Mouse (Mus musculus) C2C12 (cell line): ENCODE data around the gene Vars. TPM values are rescaled to one million over a fixed set of nuclear protein-coding genes. Genes with fewer than 3 reads are reported as not detected.

Source experiments
- H3K27me3 ChIP-seq: one replicate; pipeline ENCODE4 v1.6.1; 2011; ENCODE audit not compliant: control insufficient read depth, insufficient read depth, insufficient read length
- H3K36me3 ChIP-seq: one replicate; pipeline ENCODE4 v1.6.1; 2011; ENCODE audit not compliant: control insufficient read depth, insufficient read depth
- H3K4me3 ChIP-seq: one replicate; pipeline ENCODE4 v1.5.1; 2011; ENCODE audit warnings: mild to moderate bottlenecking, control low read depth; ENCODE audit not compliant: poor library complexity, insufficient read depth, severe bottlenecking
- H3K79me2 ChIP-seq: one replicate; pipeline ENCODE4 v1.6.1; 2011; ENCODE audit not compliant: control insufficient read depth, insufficient read depth
- H3K79me3 ChIP-seq: one replicate; pipeline ENCODE4 v1.6.1; 2011; ENCODE audit warnings: low read depth, control low read depth
- H3ac ChIP-seq: one replicate; pipeline ENCODE3; 2011; ENCODE audit warnings: low read depth; ENCODE audit not compliant: control insufficient read depth, insufficient read length
- CEBPB ChIP-seq: IDR thresholded peaks from one replicate; pipeline ENCODE4 v1.6.1; 2011; ENCODE audit warnings: low read depth, mild to moderate bottlenecking, control low read depth, moderate library complexity
- CTCF ChIP-seq: IDR thresholded peaks from one replicate; pipeline ENCODE4 v1.5.1; 2011; ENCODE audit not compliant: control insufficient read depth, insufficient read depth, insufficient read length
- FOSL1 ChIP-seq: IDR thresholded peaks from one replicate; pipeline ENCODE4 v1.8.0; 2011; ENCODE audit warnings: mild to moderate bottlenecking, low read length; ENCODE audit not compliant: poor library complexity, insufficient read depth, severe bottlenecking
- MAX ChIP-seq: IDR thresholded peaks from one replicate; pipeline ENCODE4 v1.6.1; 2011; ENCODE audit warnings: mild to moderate bottlenecking, control low read depth
- MYOD1 ChIP-seq: IDR thresholded peaks from one replicate; pipeline ENCODE4 v1.6.1; 2011; ENCODE audit warnings: low read depth; ENCODE audit not compliant: control insufficient read depth, insufficient read length
- MYOG ChIP-seq: IDR thresholded peaks from one replicate; pipeline ENCODE4 v1.6.1; 2011; ENCODE audit not compliant: control insufficient read depth, insufficient read length; ENCODE audit errors: extremely low read depth
- USF1 ChIP-seq: IDR thresholded peaks from one replicate; pipeline ENCODE4 v1.6.1; 2011; ENCODE audit warnings: low read depth, mild to moderate bottlenecking, control low read depth, moderate library complexity
- polyA plus RNA-seq: library from polyadenylated mRNA; unstranded; fragments of >200 nt; fragmentation: generic; extraction: Trizol; gene quantifications from one replicate; pipeline ENCODE4 v1.2.1, GENCODE M21; 2012; ENCODE audit warnings: missing spikeins

Vars gene
- polyA plus RNA-seq, 1 experiment = 214 TPM

GRCm38 (mm10) chr17:35009586-35009985 is 8.8 kb downstream of the Vars start:
- H3ac ChIP-seq = no peak overlapping the region
- no peak for TF ChIP-seq CEBPB
- TF ChIP-seq MYOG = no peak
- no peak for TF ChIP-seq FOSL1
- no peak for TF ChIP-seq USF1
- no peak for TF ChIP-seq MYOD1
- no peak for TF ChIP-seq CTCF
- TF ChIP-seq MAX = no peak
- peaks cover 32% of the 10 kb centered on the region for H3K79me3 ChIP-seq
- H3K36me3 ChIP-seq = peaks cover 95% of the 10 kb centered on the region
- H3K4me3 ChIP-seq = no peak overlapping the region
- peaks cover 54% of the 10 kb centered on the region for H3K79me2 ChIP-seq
- H3K27me3 ChIP-seq = no peaks in the 10 kb centered on the region

GRCm38 (mm10) chr17:35011440-35011839 is 10.7 kb downstream of the Vars start:
- Histone ChIP-seq H3ac (no peak overlapping the region), H3K4me3 (no peak overlapping the region), H3K79me2 (peaks cover 36% of the 10 kb centered on the region), H3K36me3 (peaks cover 92% of the 10 kb centered on the region), H3K27me3 (no peaks in the 10 kb centered on the region), H3K79me3 (peaks cover 16% of the 10 kb centered on the region)
- TF ChIP-seq MYOG = no peak
- no peak for TF ChIP-seq CTCF
- TF ChIP-seq CEBPB = no peak
- TF ChIP-seq MAX = no peak
- TF ChIP-seq MYOD1 = no peak
- no peak for TF ChIP-seq USF1
- no peak for TF ChIP-seq FOSL1

GRCm38 (mm10) chr17:35012430-35012829 is 11.6 kb downstream of the Vars start:
- Histone ChIP-seq H3ac (no peak overlapping the region), H3K27me3 (no peaks in the 10 kb centered on the region), H3K79me3 (peaks cover 9% of the 10 kb centered on the region), H3K36me3 (peaks cover 83% of the 10 kb centered on the region), H3K4me3 (no peak overlapping the region), H3K79me2 (peaks cover 26% of the 10 kb centered on the region)
- TF ChIP-seq MAX (no peak), MYOG (no peak), CEBPB (no peak), USF1 (no peak), MYOD1 (no peak), CTCF (no peak), FOSL1 (no peak)

GRCm38 (mm10) chr17:35013221-35013620 is 12.4 kb downstream of the Vars start:
- peaks cover 2% of the 10 kb centered on the region for H3K79me3 ChIP-seq
- peaks cover 75% of the 10 kb centered on the region for H3K36me3 ChIP-seq
- peaks cover 18% of the 10 kb centered on the region for H3K79me2 ChIP-seq

GRCm38 (mm10) chr17:35015296-35015695 is 14.5 kb downstream of the Vars start:
- Histone ChIP-seq H3K36me3 (peaks cover 54% of the 10 kb centered on the region), H3ac (peak overlapping the region; percentile 11), H3K79me3 (no peaks in the 10 kb centered on the region), H3K79me2 (no peaks in the 10 kb centered on the region), H3K27me3 (no peaks in the 10 kb centered on the region), H3K4me3 (no peak overlapping the region)
- TF ChIP-seq CTCF = no peak

More at GRCm38 (mm10) chr17:35013221-35013620, 12.4 kb downstream of the Vars start:
- TF ChIP-seq MYOG = no peak
- no peak for TF ChIP-seq USF1
- H3K4me3 ChIP-seq = no peak overlapping the region
- no peaks in the 10 kb centered on the region for H3K27me3 ChIP-seq
- no peak overlapping the region for H3ac ChIP-seq

GRCm38 (mm10) chr17:35016376-35016775 is 15.6 kb downstream of the Vars start, which contains the start of gene Vwa7:
Gene Vwa7, plus strand, starts transcription at chr17:35016579.
- Histone ChIP-seq H3K36me3 (peaks cover 43% of the 10 kb centered on the region), H3K27me3 (no peaks in the 10 kb centered on the region), H3K4me3 (no peak within 1 kb of the TSS)

More at GRCm38 (mm10) chr17:35016376-35016775, 15.6 kb downstream of the Vars start, which contains the start of gene Vwa7:
- H3ac ChIP-seq = peak within 1 kb of the TSS; percentile 11
- TF ChIP-seq MYOG (no peak), USF1 (no peak), MYOD1 (no peak), FOSL1 (no peak), CTCF (no peak), MAX (no peak), CEBPB (no peak)
- H3K79me2 ChIP-seq = no peaks in the 10 kb centered on the region
- H3K79me3 ChIP-seq = no peaks in the 10 kb centered on the region
